Mouse (Mus musculus) heart, embryonic 16.5 days (tissue): Measurements from ENCODE around the gene Ighmbp2. TPM values are rescaled to one million over a fixed set of nuclear protein-coding genes. Genes with fewer than 3 reads are reported as not detected.

Experiments
- ATAC-seq: fragments of 200-750 bp; cut with Nextera tagmentation; replicated peaks from 2 replicates; pipeline ENCODE4 v1.8.0; 2017; ENCODE audit warnings: moderate number of reproducible peaks; ENCODE audit not compliant: insufficient read depth, low FRiP score; ENCODE audit errors: extremely low read depth
- H3K27ac ChIP-seq: fragments of 300-500 bp; sonication (generic); 2 replicates; pipeline ENCODE4 v1.5.1; 2014; ENCODE audit warnings: mild to moderate bottlenecking, low read length, control low read depth, moderate library complexity
- H3K27me3 ChIP-seq: fragments of 300-500 bp; sonication (generic); 2 replicates; pipeline ENCODE4 v1.6.1; 2014; ENCODE audit warnings: low read length, mixed read lengths; ENCODE audit not compliant: control insufficient read depth, insufficient read depth
- H3K36me3 ChIP-seq: fragments of 300-500 bp; sonication (generic); 2 replicates; pipeline ENCODE4 v1.6.1; 2014; ENCODE audit not compliant: control insufficient read depth, insufficient read depth
- H3K4me1 ChIP-seq: fragments of 300-500 bp; sonication (generic); 2 replicates; pipeline ENCODE4 v1.6.1; 2014; ENCODE audit warnings: low read length, mixed read lengths; ENCODE audit not compliant: control insufficient read depth, insufficient read depth
- H3K4me2 ChIP-seq: fragments of 300-500 bp; sonication (generic); 2 replicates; pipeline ENCODE4 v1.6.1; 2014; ENCODE audit warnings: low read depth, mild to moderate bottlenecking, control low read depth, low read length
- H3K4me3 ChIP-seq: fragments of 300-500 bp; sonication (generic); 2 replicates; pipeline ENCODE4 v1.5.1; 2014; ENCODE audit warnings: mild to moderate bottlenecking, control low read depth, low read length
- H3K9ac ChIP-seq: fragments of 300-500 bp; sonication (generic); 2 replicates; pipeline ENCODE4 v1.6.1; 2014; ENCODE audit warnings: low read length, control low read depth
- H3K9me3 ChIP-seq: fragments of 300-500 bp; sonication (generic); replicated peaks from 2 replicates; pipeline ENCODE4 v1.6.1; 2016; ENCODE audit warnings: low read length; ENCODE audit not compliant: control insufficient read depth
- WGBS: fragments of 180-500 bp; shearing (Covaris S2); extraction: QIAGEN DNeasy Blood & Tissue Kit; methylation state at CpG from one replicate; pipeline ENCODE4 v1.1.7; 2014; 5-methylcytosine and 5-hydroxymethylcytosine counted together
- polyA plus RNA-seq: library from polyadenylated mRNA; unstranded; fragments of >200 nt; fragmentation: Nextera tagmentation; extraction: Ambion mirVana; gene quantifications from 2 replicates; pipeline ENCODE4 v1.2.1, GENCODE M21; 2015

Gene Ighmbp2
- polyA plus RNA-seq, 1 experiment from 2014 or later, result 6.2 TPM

GRCm38 (mm10) chr19:3295245-3295644, 12.4 kb upstream of the Ighmbp2 start:
- peaks cover 13% of the 10 kb centered on the region for H3K36me3 ChIP-seq
- H3K9me3 ChIP-seq, result no peaks in the 10 kb centered on the region
- no peak for ATAC-seq
- H3K9ac ChIP-seq, result no peak overlapping the region
- WGBS, result 84% methylated on average over 6 of the region's 6 CpGs
- H3K4me2 ChIP-seq, result no peak overlapping the region
- H3K27ac ChIP-seq, result no peak overlapping the region
- no peaks in the 10 kb centered on the region for H3K27me3 ChIP-seq
- no peak overlapping the region for H3K4me3 ChIP-seq
- no peaks in the 10 kb centered on the region for H3K4me1 ChIP-seq

GRCm38 (mm10) chr19:3292993-3293392, 10.2 kb upstream of the Ighmbp2 start:
- Histone ChIP-seq H3K4me1 (no peaks in the 10 kb centered on the region), H3K9me3 (no peaks in the 10 kb centered on the region), H3K4me3 (no peak overlapping the region), H3K4me2 (no peak overlapping the region), H3K9ac (no peak overlapping the region), H3K36me3 (peaks cover 31% of the 10 kb centered on the region), H3K27me3 (no peaks in the 10 kb centered on the region), H3K27ac (no peak overlapping the region)
- 89% methylated on average over 1 of the region's 1 CpGs for WGBS
- ATAC-seq, result no peak

GRCm38 (mm10) chr19:3292028-3292427, 9.2 kb upstream of the Ighmbp2 start:
- no peak overlapping the region for H3K4me2 ChIP-seq
- whole genome bisulfite sequencing, result 62% methylated on average over 2 of the region's 2 CpGs
- H3K4me3 ChIP-seq, result no peak overlapping the region
- H3K9ac ChIP-seq, result no peak overlapping the region
- peak; percentile 75; the same call in 1 of the 2 replicates for ATAC-seq
- peaks cover 36% of the 10 kb centered on the region for H3K36me3 ChIP-seq
- no peaks in the 10 kb centered on the region for H3K9me3 ChIP-seq
- H3K27ac ChIP-seq, result no peak overlapping the region
- no peaks in the 10 kb centered on the region for H3K4me1 ChIP-seq
- no peaks in the 10 kb centered on the region for H3K27me3 ChIP-seq

- Histone ChIP-seq H3K36me3 (peaks cover 47% of the 10 kb centered on the region), H3K27ac (no peak overlapping the region), H3K4me3 (no peak overlapping the region), H3K4me2 (no peak overlapping the region), H3K4me1 (no peaks in the 10 kb centered on the region), H3K27me3 (no peaks in the 10 kb centered on the region), H3K9ac (no peak overlapping the region), H3K9me3 (no peaks in the 10 kb centered on the region)
- 100% methylated on average over 1 of the region's 1 CpGs for WGBS
- ATAC-seq, result no peak
Observed at GRCm38 (mm10) chr19:3289006-3289405, 6.2 kb upstream of the Ighmbp2 start.

- Histone ChIP-seq H3K27me3 (no peaks in the 10 kb centered on the region), H3K9ac (peak overlapping the region; percentile 91), H3K36me3 (peaks cover 15% of the 10 kb centered on the region; the same call in 1 of the 2 replicates), H3K9me3 (no peaks in the 10 kb centered on the region), H3K27ac (no peak overlapping the region), H3K4me3 (peak overlapping the region; percentile 91), H3K4me2 (peak overlapping the region; percentile 88), H3K4me1 (peaks cover 15% of the 10 kb centered on the region)
- no peak for ATAC-seq
- WGBS, result 60% methylated on average over 4 of the region's 4 CpGs
Observed at GRCm38 (mm10) chr19:3281886-3282285, 931 bp downstream of the Ighmbp2 start.

GRCm38 (mm10) chr19:3275744-3276365, 7.0 kb downstream of the Ighmbp2 start:
- H3K9ac ChIP-seq, result no peak overlapping the region
- WGBS, result 90% methylated on average over 3 of the region's 3 CpGs
- no peaks in the 10 kb centered on the region for H3K27me3 ChIP-seq
- H3K4me2 ChIP-seq, result no peak overlapping the region
- ATAC-seq, result no peak
- H3K36me3 ChIP-seq, result peaks cover 31% of the 10 kb centered on the region
- H3K4me3 ChIP-seq, result no peak overlapping the region
- no peaks in the 10 kb centered on the region for H3K9me3 ChIP-seq
- H3K4me1 ChIP-seq, result no peaks in the 10 kb centered on the region
- H3K27ac ChIP-seq, result no peak overlapping the region

- Histone ChIP-seq H3K36me3 (peaks cover 30% of the 10 kb centered on the region), H3K9me3 (no peaks in the 10 kb centered on the region), H3K27me3 (no peaks in the 10 kb centered on the region), H3K9ac (no peak overlapping the region), H3K4me1 (no peaks in the 10 kb centered on the region), H3K27ac (no peak overlapping the region), H3K4me3 (no peak overlapping the region), H3K4me2 (no peak overlapping the region)
- WGBS, result 87% methylated on average over 9 of the region's 9 CpGs
- ATAC-seq, result no peak
Observed at GRCm38 (mm10) chr19:3273331-3273730, 9.5 kb downstream of the Ighmbp2 start.

- no peak overlapping the region for H3K9ac ChIP-seq
- WGBS, result 80% methylated on average over 6 of the region's 6 CpGs
- H3K4me1 ChIP-seq, result no peaks in the 10 kb centered on the region
- H3K4me3 ChIP-seq, result no peak overlapping the region
- H3K9me3 ChIP-seq, result no peaks in the 10 kb centered on the region
- no peak for ATAC-seq
- H3K4me2 ChIP-seq, result no peak overlapping the region
- no peaks in the 10 kb centered on the region for H3K27me3 ChIP-seq
- peaks cover 29% of the 10 kb centered on the region for H3K36me3 ChIP-seq
- H3K27ac ChIP-seq, result no peak overlapping the region
Observed at GRCm38 (mm10) chr19:3271366-3271765, 11.5 kb downstream of the Ighmbp2 start.

GRCm38 (mm10) chr19:3269803-3270202, 13.0 kb downstream of the Ighmbp2 start:
- 94% methylated on average over 6 of the region's 6 CpGs for WGBS
- peaks cover 30% of the 10 kb centered on the region for H3K36me3 ChIP-seq

More at GRCm38 (mm10) chr19:3269803-3270202, 13.0 kb downstream of the Ighmbp2 start:
- H3K27ac ChIP-seq, result no peak overlapping the region
- no peak overlapping the region for H3K4me3 ChIP-seq
- no peaks in the 10 kb centered on the region for H3K4me1 ChIP-seq
- no peak overlapping the region for H3K9ac ChIP-seq
- no peak overlapping the region for H3K4me2 ChIP-seq
- H3K9me3 ChIP-seq, result no peaks in the 10 kb centered on the region
- no peak for ATAC-seq
- no peaks in the 10 kb centered on the region for H3K27me3 ChIP-seq
